In genomic region chr13:76568569-76569211, GRCm38 (mm10) we compare ENCODE assay signal across 25 mouse cellular contexts.
DNase-seq lines count a peak whose midpoint lies in the region; ATAC-seq and TF ChIP-seq lines count a peak whose summit lies in the region.
"Had no signal": no experiment of that assay in that cellular context is flagged by ENCODE, and none has a peak within 500 bp of the region (broad histone marks: within the 10 kb centered on the region; RNA-seq: fewer than 3 reads in every experiment).

No protein-coding gene starts in this region.

- H3K79me2 ChIP-seq in CH12.LX (replicated peaks; ENCODE audit: control insufficient read depth, extremely low read depth, insufficient read depth, poor library complexity, severe bottlenecking), result no peaks in the 10 kb centered on the region

- DNase-seq in layer of hippocampus, adult 2 months (ENCODE audit: low spot score in 2 of 2), result no peak
- no peak for DNase-seq in layer of hippocampus, adult 9-10 months (ENCODE audit: low spot score)
- no peak for DNase-seq in midbrain, postnatal 0 days (ENCODE audit: low spot score)
- no peak for DNase-seq in midbrain, embryonic 10.5 days (ENCODE audit: low spot score)
- no peak for DNase-seq in CH12.LX (ENCODE audit: extremely low read depth)
- no peak for DNase-seq in cerebellum, adult 9-10 months
- no peak for DNase-seq in kidney, postnatal 4 days
- DNase-seq: adrenal gland, adult 8-10 months; adrenal gland, postnatal 36 days; cerebellum, adult 11 months; cerebellum, adult 9-11 months; cerebellum, postnatal 36 days; gastrocnemius, postnatal 10 days; heart, adult 2 months; heart, postnatal 14 days had no signal

- H3K4me3 ChIP-seq in layer of hippocampus, adult 2 months, result no peak overlapping the region
- H3K4me3 ChIP-seq in midbrain, postnatal 0 days (ENCODE audit: low read depth, low read length), result no peak overlapping the region
- H3K4me3 ChIP-seq in midbrain, embryonic 10.5 days, result no peak overlapping the region
- no peak overlapping the region for H3K4me3 ChIP-seq in CH12.LX (replicated peaks in 1 of 3; ENCODE audit: low read depth in 2 of 3, low read length in 2 of 3, poor library complexity in 1 of 3)
- H3K4me3 ChIP-seq: embryonic facial prominence, embryonic 15.5 days; erythroblast, embryonic 14.5 days; forebrain, embryonic 10.5 days; heart, adult 2 months; heart, embryonic 15.5 days; hindbrain, embryonic 13.5 days had no signal

- no peak for TF ChIP-seq POLR2A in CH12.LX (IDR thresholded peaks at IDR 0.05; ENCODE audit: low read depth, low read length)

- no peaks in the 10 kb centered on the region for H3K27me3 ChIP-seq in midbrain, postnatal 0 days (ENCODE audit: insufficient read depth, low read length)
- H3K27me3 ChIP-seq in midbrain, embryonic 10.5 days (ENCODE audit: low read depth, poor library complexity, severe bottlenecking), result no peaks in the 10 kb centered on the region
- no peaks in the 10 kb centered on the region for H3K27me3 ChIP-seq in CH12.LX (replicated peaks)
- H3K27me3 ChIP-seq: embryonic facial prominence, embryonic 15.5 days; heart, embryonic 15.5 days; hindbrain, embryonic 13.5 days had no signal

- in situ Hi-C loops in CH12.LX (cut with MboI; ENCODE audit: low pct_ligation_motif_present, low pct_unique_long_range_greater_than_20kb, low sequenced_read_pairs), result no loop called here

- dilution Hi-C loops in CH12.LX (cut with MboI; ENCODE audit: extremely low pct_ligation_motif_present, extremely low pct_unique_long_range_greater_than_20kb, low sequenced_read_pairs), result no loop called here

- no peak; the same call in 1 of the 2 replicates for TF ChIP-seq RAD21 in CH12.LX (IDR thresholded peaks at IDR 0.05; ENCODE audit: low read depth, low read length)

- no peaks in the 10 kb centered on the region for H3K4me1 ChIP-seq in midbrain, postnatal 0 days (ENCODE audit: insufficient read depth, low read length)
- no peaks in the 10 kb centered on the region for H3K4me1 ChIP-seq in midbrain, embryonic 10.5 days
- H3K4me1 ChIP-seq in CH12.LX (ENCODE audit: control insufficient read depth in 1 of 2, insufficient read depth in 2 of 2), result no peaks in the 10 kb centered on the region
- H3K4me1 ChIP-seq: embryonic facial prominence, embryonic 15.5 days; forebrain, embryonic 10.5 days; heart, embryonic 15.5 days; hindbrain, embryonic 13.5 days had no signal

- no peak overlapping the region for H3K27ac ChIP-seq in layer of hippocampus, adult 2 months
- H3K27ac ChIP-seq in midbrain, postnatal 0 days (ENCODE audit: low read depth, low read length), result no peak overlapping the region
- H3K27ac ChIP-seq in midbrain, embryonic 10.5 days (replicated peaks), result no peak overlapping the region
- no peak overlapping the region for H3K27ac ChIP-seq in CH12.LX (ENCODE audit: insufficient read depth, low read depth)
- H3K27ac ChIP-seq: embryonic facial prominence, embryonic 15.5 days; forebrain, embryonic 10.5 days; heart, adult 2 months; heart, embryonic 15.5 days; hindbrain, embryonic 13.5 days; hindbrain, postnatal 0 days had no signal

- H3K9me3 ChIP-seq in midbrain, postnatal 0 days (ENCODE audit: low read length), result no peaks in the 10 kb centered on the region
- H3K9me3 ChIP-seq in midbrain, embryonic 10.5 days (replicated peaks), result no peaks in the 10 kb centered on the region
- no peaks in the 10 kb centered on the region for H3K9me3 ChIP-seq in CH12.LX (replicated peaks; ENCODE audit: low read length)
- H3K9me3 ChIP-seq: embryonic facial prominence, embryonic 15.5 days; forebrain, embryonic 10.5 days; G1E; heart, embryonic 15.5 days; hindbrain, embryonic 13.5 days had no signal

- 53% methylated on average over 2 of the region's 2 CpGs for WGBS in midbrain, postnatal 0 days
- WGBS in midbrain, embryonic 10.5 days, result 79% methylated on average over 2 of the region's 2 CpGs

- ATAC-seq in midbrain, postnatal 0 days (ENCODE audit: low FRiP score), result no peak
- ATAC-seq in granulocyte monocyte progenitor cell, adult 5-6 weeks (replicated peaks; ENCODE audit: poor library complexity, severe bottlenecking), result peak; percentile 28; the same call in 1 of the 2 replicates
- ATAC-seq: forebrain, embryonic 14.5 days; hindbrain, postnatal 0 days had no signal

- no peak overlapping the region for H3K9ac ChIP-seq in midbrain, postnatal 0 days (replicated peaks; ENCODE audit: low read length, poor library complexity, severe bottlenecking)
- no peak overlapping the region for H3K9ac ChIP-seq in CH12.LX (ENCODE audit: insufficient read depth, low read depth)
- H3K9ac ChIP-seq: embryonic facial prominence, embryonic 15.5 days; heart, embryonic 15.5 days; hindbrain, embryonic 13.5 days had no signal

- TF ChIP-seq EP300 in CH12.LX (IDR thresholded peaks at IDR 0.05; ENCODE audit: low read length), result no peak

- H3K4me2 ChIP-seq in midbrain, postnatal 0 days (ENCODE audit: low read depth, low read length, poor library complexity, severe bottlenecking), result no peak overlapping the region
- H3K4me2 ChIP-seq in CH12.LX (ENCODE audit: insufficient read depth, low read depth, poor library complexity, severe bottlenecking), result no peak overlapping the region
- H3K4me2 ChIP-seq: embryonic facial prominence, embryonic 15.5 days; heart, embryonic 11.5 days; heart, embryonic 15.5 days; hindbrain, embryonic 13.5 days had no signal

- TF ChIP-seq CTCF in layer of hippocampus, adult 2 months (conservative IDR thresholded peaks at IDR 0.05), result peak; percentile 55
- peak; percentile 16; the same call in 1 of the 2 replicates for TF ChIP-seq CTCF in midbrain, postnatal 0 days (IDR thresholded peaks at IDR 0.05)
- TF ChIP-seq CTCF in CH12.LX (conservative IDR thresholded peaks at IDR 0.05 in 1 of 2, IDR thresholded peaks at IDR 0.05 in 1 of 2; ENCODE audit: low read depth in 2 of 2, low read length in 2 of 2), result peak in 1 of 2 experiments; percentile 45; a peak in 1 of 4 replicates

- H3K36me3 ChIP-seq in midbrain, postnatal 0 days (ENCODE audit: insufficient read depth, low read length), result no peaks in the 10 kb centered on the region
- H3K36me3 ChIP-seq in midbrain, embryonic 10.5 days, result no peaks in the 10 kb centered on the region
- no peaks in the 10 kb centered on the region for H3K36me3 ChIP-seq in CH12.LX (replicated peaks in 1 of 2; ENCODE audit: control insufficient read depth in 1 of 2, insufficient read depth in 1 of 2, low read length in 1 of 2)
- H3K36me3 ChIP-seq: embryonic facial prominence, embryonic 15.5 days; forebrain, embryonic 10.5 days; G1E; heart, embryonic 15.5 days; hindbrain, embryonic 13.5 days had no signal

TF ChIP-seq in CH12.LX, 34 proteins besides CTCF, POLR2A, EP300 and RAD21:
- TF ChIP-seq SMC3 (IDR thresholded peaks at IDR 0.05; ENCODE audit: low read depth, low read length), result 0 out of 2 replicates have a peak, but pooled peaks have one; percentile 25
- TF ChIP-seq ZNF384 (IDR thresholded peaks at IDR 0.05; ENCODE audit: low read depth, low read length), result no peak
